Mouse (Mus musculus) ES-Bruce4 (cell line): ENCODE data around the gene Asic1. TPM values are rescaled to one million over a fixed set of nuclear protein-coding genes. Genes with fewer than 3 reads are reported as not detected.

ENCODE experiments used
- H3K27ac ChIP-seq: 2 replicates; pipeline ENCODE4 v1.5.1; 2012; ENCODE audit warnings: low read length, inconsistent platforms; ENCODE audit not compliant: insufficient read depth
- H3K27me3 ChIP-seq: 2 replicates; pipeline ENCODE4 v1.6.1; 2012; ENCODE audit warnings: mild to moderate bottlenecking, low read length, inconsistent platforms; ENCODE audit not compliant: control insufficient read depth, poor library complexity, insufficient read depth, severe bottlenecking
- H3K36me3 ChIP-seq: 2 replicates; pipeline ENCODE4 v1.6.1; 2012; ENCODE audit warnings: inconsistent platforms, mild to moderate bottlenecking, low read length, moderate library complexity; ENCODE audit not compliant: control insufficient read depth, poor library complexity, insufficient read depth, severe bottlenecking
- H3K4me1 ChIP-seq: one replicate; pipeline ENCODE4 v1.8.1; 2011; ENCODE audit warnings: low read length; ENCODE audit not compliant: control insufficient read depth, insufficient read depth
- H3K4me3 ChIP-seq: 2 replicates; pipeline ENCODE4 v1.5.1; 2011; ENCODE audit warnings: low read depth, mild to moderate bottlenecking, low read length
- H3K9ac ChIP-seq: 2 replicates; pipeline ENCODE4 v1.6.1; 2012; ENCODE audit warnings: low read depth, mild to moderate bottlenecking, inconsistent platforms; ENCODE audit not compliant: poor library complexity, severe bottlenecking
- H3K9me3 ChIP-seq: replicated peaks from 2 replicates; pipeline ENCODE4 v1.6.1; 2012; ENCODE audit warnings: mild to moderate bottlenecking, low read length, inconsistent platforms; ENCODE audit not compliant: control insufficient read depth, poor library complexity, insufficient read depth, severe bottlenecking
- CTCF ChIP-seq: IDR thresholded peaks from one replicate; pipeline ENCODE4 v1.8.1; 2011; ENCODE audit warnings: low read depth, low read length
- EP300 ChIP-seq: IDR thresholded peaks from 2 replicates; pipeline ENCODE4 v1.6.1; 2011; ENCODE audit warnings: low read depth, low read length; ENCODE audit not compliant: insufficient read depth
- POLR2A ChIP-seq: IDR thresholded peaks from one replicate; pipeline ENCODE4 v1.8.1; 2011; ENCODE audit warnings: low read length; ENCODE audit not compliant: insufficient read depth
- polyA plus RNA-seq: library from polyadenylated mRNA; stranded (reverse); fragments of >200 nt; gene quantifications from 2 replicates; pipeline ENCODE4 v1.2.4, GENCODE M21; 2011; ENCODE audit warnings: low read depth; ENCODE audit not compliant: missing spikeins, insufficient read depth, insufficient read length

Gene Asic1
- polyA plus RNA-seq, 1 experiment: 3.9 TPM

DNA sequence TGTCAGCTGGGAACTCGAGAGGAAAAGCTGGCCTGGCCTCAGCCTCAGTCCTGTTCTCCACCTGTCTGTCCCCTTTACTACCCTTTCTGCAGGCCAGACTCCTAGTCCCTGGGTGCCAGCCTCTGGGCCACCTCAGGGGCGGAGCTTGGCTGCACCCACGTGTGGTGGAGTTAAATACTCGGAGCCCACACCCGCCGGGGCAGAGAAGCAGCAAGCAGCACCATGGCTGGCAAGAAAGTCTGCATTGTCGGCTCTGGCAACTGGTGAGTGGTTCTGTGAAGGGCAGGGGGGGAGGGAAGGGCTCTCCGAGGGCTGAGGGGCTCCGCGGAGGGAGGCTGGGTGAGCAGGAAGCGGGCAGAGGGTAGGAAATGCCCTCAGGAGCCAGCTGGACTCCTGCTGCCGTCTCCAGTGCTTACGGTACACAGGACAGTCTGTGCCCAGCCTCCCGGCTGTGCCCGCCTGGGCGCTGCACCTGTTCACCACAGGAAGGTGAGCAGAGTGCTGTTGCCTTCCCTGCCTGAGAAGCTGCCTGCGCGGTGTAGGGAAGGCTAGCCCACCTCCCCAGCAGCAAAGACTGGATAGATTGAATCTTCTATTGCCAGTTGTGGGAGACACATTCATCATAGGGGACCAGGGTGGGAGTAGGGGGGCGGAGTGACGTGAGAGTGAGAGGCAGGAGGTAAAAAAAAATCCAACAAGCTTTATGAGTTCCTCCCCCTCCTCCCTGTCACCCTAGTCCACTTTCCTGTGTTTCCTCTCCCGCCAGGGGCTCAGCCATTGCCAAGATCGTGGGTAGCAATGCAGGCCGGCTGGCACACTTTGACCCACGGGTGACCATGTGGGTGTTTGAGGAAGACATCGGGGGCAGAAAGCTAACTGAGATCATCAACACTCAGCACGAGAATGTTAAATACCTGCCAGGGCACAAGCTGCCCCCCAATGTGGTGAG lies 47.5 kb downstream of the Asic1 start, which contains the start of gene Gpd1:
Gene Gpd1 (plus strand): TSS at position 130 of the 949 bp plus-strand sequence.
- H3K27ac ChIP-seq: no peak within 1 kb of the TSS
- H3K36me3 ChIP-seq: no peaks in the 10 kb centered on the region
- no peak for TF ChIP-seq EP300
- no peak for TF ChIP-seq CTCF
- no peak for TF ChIP-seq POLR2A
- H3K9me3 ChIP-seq: no peaks in the 10 kb centered on the region
- no peak within 1 kb of the TSS for H3K4me3 ChIP-seq
- no peaks in the 10 kb centered on the region for H3K27me3 ChIP-seq
- H3K4me1 ChIP-seq: peaks cover 12% of the 10 kb centered on the region
- no peak within 1 kb of the TSS for H3K9ac ChIP-seq

DNA sequence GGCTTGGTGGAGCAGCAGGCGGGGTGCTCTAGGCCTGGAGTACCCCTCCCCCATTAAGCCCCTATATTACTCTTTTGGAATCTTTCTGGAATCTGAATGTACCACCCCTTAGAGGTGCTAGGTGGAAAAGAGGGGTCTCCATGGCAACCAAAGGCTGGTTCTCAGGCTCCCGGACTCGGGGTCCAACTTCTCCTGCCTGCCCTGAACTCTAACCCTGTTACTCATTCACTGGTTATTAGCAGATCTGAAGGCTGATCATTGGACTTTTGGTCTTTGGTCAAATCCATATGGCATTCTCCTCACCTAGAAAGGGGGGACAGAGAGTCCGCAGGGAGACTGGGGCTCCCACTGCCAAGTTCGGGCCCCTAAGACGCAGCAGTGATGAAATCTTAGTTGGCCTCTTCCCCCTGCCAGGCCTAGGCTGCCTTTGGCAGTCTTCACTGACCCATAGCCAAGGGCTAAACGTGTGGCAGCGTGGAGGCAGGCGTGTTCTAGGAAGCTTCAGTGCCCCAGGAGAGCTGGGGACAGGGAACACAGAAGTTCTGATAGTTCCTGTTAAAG lies 48.4 kb downstream of the Asic1 start:
- H3K9ac ChIP-seq: no peak overlapping the region
- H3K4me1 ChIP-seq: peaks cover 8% of the 10 kb centered on the region
- H3K27ac ChIP-seq: no peak overlapping the region
- no peaks in the 10 kb centered on the region for H3K9me3 ChIP-seq
- TF ChIP-seq CTCF: no peak
- H3K36me3 ChIP-seq: no peaks in the 10 kb centered on the region
- H3K27me3 ChIP-seq: no peaks in the 10 kb centered on the region
- H3K4me3 ChIP-seq: no peak overlapping the region

- H3K27ac ChIP-seq: no peak overlapping the region
- H3K27me3 ChIP-seq: no peaks in the 10 kb centered on the region
- H3K9me3 ChIP-seq: no peaks in the 10 kb centered on the region
- H3K36me3 ChIP-seq: no peaks in the 10 kb centered on the region
- no peak overlapping the region for H3K4me3 ChIP-seq
- peaks cover 7% of the 10 kb centered on the region for H3K4me1 ChIP-seq
- no peak for TF ChIP-seq CTCF
- TF ChIP-seq EP300: no peak
- no peak for TF ChIP-seq POLR2A
- no peak overlapping the region for H3K9ac ChIP-seq
Observed at GRCm38 (mm10) chr15:99719865-99720264, 49.7 kb downstream of the Asic1 start.

DNA sequence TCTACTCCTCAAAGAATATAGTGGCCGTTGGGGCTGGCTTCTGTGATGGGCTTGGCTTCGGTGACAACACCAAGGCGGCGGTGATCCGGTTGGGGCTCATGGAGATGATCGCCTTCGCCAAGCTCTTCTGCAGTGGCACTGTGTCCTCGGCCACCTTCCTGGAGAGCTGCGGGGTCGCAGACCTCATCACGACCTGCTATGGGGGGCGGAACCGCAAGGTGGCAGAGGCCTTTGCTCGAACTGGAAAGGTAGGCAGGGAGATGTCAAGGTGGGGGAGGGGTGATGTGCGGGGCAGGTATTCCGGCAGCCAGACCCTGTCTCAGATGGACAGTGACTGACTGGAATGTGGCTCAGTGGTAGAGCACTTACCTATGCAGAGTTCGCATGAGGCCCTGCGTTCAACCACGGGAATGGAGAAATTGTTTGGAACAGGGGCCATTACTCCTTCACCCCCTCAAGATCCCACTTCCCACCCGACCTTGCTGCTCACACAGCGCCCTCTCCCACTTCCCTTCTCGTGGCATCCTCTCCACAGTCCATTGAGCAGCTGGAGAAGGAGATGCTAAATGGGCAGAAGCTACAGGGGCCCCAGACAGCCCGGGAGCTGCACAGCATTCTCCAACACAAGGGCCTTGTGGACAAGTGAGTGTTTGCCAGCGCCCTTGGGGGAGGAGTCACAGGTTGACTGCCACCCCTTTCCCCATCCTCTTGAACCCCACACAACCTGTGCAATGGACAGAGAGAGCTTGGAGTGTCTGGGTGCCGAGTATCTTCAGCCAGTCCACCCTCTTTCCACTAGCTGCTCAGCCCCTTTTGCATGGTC lies 52.0 kb downstream of the Asic1 start:
- Histone ChIP-seq H3K27ac (no peak overlapping the region), H3K4me3 (no peak overlapping the region; the same call in 1 of the 2 replicates), H3K9me3 (no peaks in the 10 kb centered on the region), H3K9ac (no peak overlapping the region), H3K36me3 (no peaks in the 10 kb centered on the region), H3K27me3 (no peaks in the 10 kb centered on the region), H3K4me1 (peaks cover 7% of the 10 kb centered on the region)
- TF ChIP-seq CTCF (no peak), EP300 (peak; percentile 42; the same call in 1 of the 2 replicates)

DNA sequence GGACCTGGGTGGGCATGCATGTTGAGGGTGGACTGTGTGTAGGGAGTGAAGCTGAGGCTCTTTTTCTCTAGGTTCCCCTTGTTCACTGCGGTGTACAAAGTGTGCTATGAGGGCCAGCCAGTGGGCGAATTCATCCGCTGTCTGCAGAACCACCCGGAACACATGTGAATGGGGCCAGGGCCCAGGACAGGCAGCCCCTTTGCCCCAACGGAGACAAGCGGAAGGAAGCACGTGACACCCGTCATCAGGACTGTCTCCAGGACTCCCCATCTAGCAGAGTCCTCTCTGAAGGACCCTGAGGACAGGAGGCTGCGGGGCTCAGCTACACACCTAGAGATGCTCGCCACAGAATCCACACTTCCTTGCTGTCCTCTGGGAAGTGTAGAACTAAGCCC lies 52.9 kb downstream of the Asic1 start:
- peak overlapping the region; percentile 14; the same call in 1 of the 2 replicates for H3K9ac ChIP-seq
- no peaks in the 10 kb centered on the region for H3K27me3 ChIP-seq
- no peak overlapping the region for H3K27ac ChIP-seq
- H3K9me3 ChIP-seq: no peaks in the 10 kb centered on the region
- TF ChIP-seq CTCF (no peak), EP300 (0 out of 2 replicates have a peak, but pooled peaks have one; percentile 21), POLR2A (no peak)
- peaks cover 7% of the 10 kb centered on the region for H3K4me1 ChIP-seq
- peak overlapping the region; percentile 6 for H3K4me3 ChIP-seq
- peaks cover 7% of the 10 kb centered on the region for H3K36me3 ChIP-seq
